Mouse (Mus musculus) small intestine, adult 2 months (tissue): ENCODE measurements around the gene Tfdp2.

Source experiments
- CTCF ChIP-seq: fragments of 200-500 bp; IDR thresholded peaks from 2 replicates; pipeline ENCODE4 v1.5.1; 2012; ENCODE audit warnings: low read depth, mild to moderate bottlenecking, control low read depth, inconsistent platforms, low read length, moderate library complexity, mixed read lengths; ENCODE audit not compliant: insufficient replicate concordance, insufficient read length; ENCODE audit errors: extremely low read depth
- POLR2A ChIP-seq: fragments of 200-500 bp; IDR thresholded peaks from 2 replicates; pipeline ENCODE4 v1.6.1; 2012; ENCODE audit warnings: low read depth, mild to moderate bottlenecking, control low read depth, inconsistent platforms, low read length, moderate library complexity

DNA sequence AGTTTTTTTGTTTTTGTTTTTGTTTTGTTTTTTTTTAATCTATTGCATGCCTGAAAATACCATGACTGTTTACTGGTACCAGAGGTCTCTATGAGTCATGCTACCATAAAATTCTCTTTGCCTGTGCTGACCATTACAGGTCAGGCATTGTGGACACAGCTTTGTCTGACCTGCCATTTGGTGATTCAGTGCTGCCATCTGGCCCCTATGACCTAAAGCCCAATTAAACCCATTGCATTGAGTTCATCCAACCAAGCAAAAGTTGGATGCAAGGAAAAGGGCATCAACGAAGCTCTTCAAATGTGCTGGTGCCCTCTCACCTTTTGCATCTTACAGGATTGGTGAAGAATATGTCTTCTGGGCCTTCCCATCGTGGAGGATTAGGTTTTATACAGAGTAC, 39.4 kb downstream of the Tfdp2 start:
- TF ChIP-seq CTCF (no peak), POLR2A (no peak)
